Mouse (Mus musculus): ENCODE measurements at regions not wholly inside any gene's neighbourhood (a gene's known extent, or its start where the extent isn't known, plus 50 kb on each side); places are given as distances from the start of the nearest gene placed in this dataset.

DNA sequence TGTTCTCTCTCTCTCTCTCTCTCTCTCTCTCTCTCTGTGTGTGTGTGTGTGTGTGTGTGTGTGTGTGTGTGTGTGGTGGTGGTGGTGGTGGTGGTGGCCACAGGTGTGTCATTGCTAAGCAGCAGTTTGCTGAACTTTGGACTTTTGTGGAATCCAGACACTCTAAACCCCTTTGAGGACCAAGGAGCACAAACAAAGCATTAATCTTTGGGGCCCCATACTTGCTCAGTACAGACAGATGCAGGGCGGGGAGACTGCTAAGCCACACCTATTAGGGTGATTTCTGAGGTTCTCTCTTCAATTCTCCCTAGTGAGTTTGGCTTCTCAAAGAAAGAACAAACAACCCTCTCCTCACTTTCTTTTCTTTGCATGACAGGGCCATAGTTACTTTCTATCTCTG is 158.1 kb upstream of the Ctnnb1 start:
- Histone ChIP-seq H3K9ac (ENCODE audit: low read depth, poor library complexity, severe bottlenecking) (no peak overlapping the region), H3K4me1 (ENCODE audit: control insufficient read depth, insufficient read depth, low read length) (peaks cover 3% of the 10 kb centered on the region)

DNA sequence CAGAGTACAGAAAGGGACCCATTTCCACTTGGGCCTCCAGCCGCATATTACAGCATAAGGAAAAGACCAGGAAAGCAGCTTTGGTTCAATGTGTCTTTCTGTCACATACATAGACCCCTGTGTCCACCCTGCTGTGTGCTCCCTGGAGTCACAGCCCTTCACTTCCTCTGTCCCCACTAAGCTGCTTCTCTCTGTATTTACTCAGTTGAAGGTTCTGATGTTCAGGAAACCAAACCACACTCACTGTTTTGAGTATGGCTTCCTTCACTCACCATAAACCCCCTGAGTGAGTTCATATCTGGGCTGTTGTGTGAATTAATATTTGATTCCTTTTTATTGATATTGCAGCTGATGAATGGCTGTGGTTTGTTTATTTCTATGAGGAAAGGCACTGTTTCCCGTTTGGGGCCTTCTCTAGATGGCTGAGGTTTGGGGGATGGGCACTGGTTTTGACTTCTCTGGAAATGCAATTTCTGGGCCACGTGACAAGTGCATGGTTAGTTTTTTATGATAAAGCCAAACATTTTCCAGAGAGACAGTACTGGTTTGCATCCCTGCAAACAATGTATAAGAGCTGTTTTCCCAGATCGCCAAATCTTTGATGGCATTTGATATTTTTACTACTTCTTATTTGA is 157.0 kb upstream of the Ctnnb1 start:
- Histone ChIP-seq H3K36me3 (ENCODE audit: control insufficient read depth, insufficient read depth, low read length, poor library complexity, severe bottlenecking) (no peaks in the 10 kb centered on the region), H3K4me1 (ENCODE audit: control insufficient read depth, insufficient read depth, low read length) (peaks cover 3% of the 10 kb centered on the region), H3K9ac (ENCODE audit: low read depth, poor library complexity, severe bottlenecking) (no peak overlapping the region), H3K27ac (ENCODE audit: insufficient read depth, low read length) (no peak overlapping the region), H3K4me3 (ENCODE audit: low read depth, low read length) (no peak overlapping the region), H3K27me3 (ENCODE audit: control insufficient read depth, insufficient read depth, low read length, poor library complexity, severe bottlenecking) (no peaks in the 10 kb centered on the region), H3K9me3 (replicated peaks; ENCODE audit: control insufficient read depth, insufficient read depth, low read length, poor library complexity, severe bottlenecking) (no peaks in the 10 kb centered on the region)
- TF ChIP-seq EP300 (IDR thresholded peaks at IDR 0.05; ENCODE audit: insufficient read depth, low read depth, low read length): no peak
- no peak for TF ChIP-seq CTCF (IDR thresholded peaks at IDR 0.05; ENCODE audit: low read depth, low read length)
- no peak for TF ChIP-seq POLR2A (IDR thresholded peaks at IDR 0.05; ENCODE audit: insufficient read depth, low read length)

More for the DNA sequence above, 158.1 kb upstream of the Ctnnb1 start:
- Histone ChIP-seq H3K4me3 (ENCODE audit: low read depth, low read length) (no peak overlapping the region), H3K9me3 (replicated peaks; ENCODE audit: control insufficient read depth, insufficient read depth, low read length, poor library complexity, severe bottlenecking) (no peaks in the 10 kb centered on the region), H3K27ac (ENCODE audit: insufficient read depth, low read length) (no peak overlapping the region), H3K36me3 (ENCODE audit: control insufficient read depth, insufficient read depth, low read length, poor library complexity, severe bottlenecking) (no peaks in the 10 kb centered on the region), H3K27me3 (ENCODE audit: control insufficient read depth, insufficient read depth, low read length, poor library complexity, severe bottlenecking) (no peaks in the 10 kb centered on the region)
- no peak for TF ChIP-seq EP300 (IDR thresholded peaks at IDR 0.05; ENCODE audit: insufficient read depth, low read depth, low read length)
- TF ChIP-seq CTCF (IDR thresholded peaks at IDR 0.05; ENCODE audit: low read depth, low read length): no peak
- no peak for TF ChIP-seq POLR2A (IDR thresholded peaks at IDR 0.05; ENCODE audit: insufficient read depth, low read length)

DNA sequence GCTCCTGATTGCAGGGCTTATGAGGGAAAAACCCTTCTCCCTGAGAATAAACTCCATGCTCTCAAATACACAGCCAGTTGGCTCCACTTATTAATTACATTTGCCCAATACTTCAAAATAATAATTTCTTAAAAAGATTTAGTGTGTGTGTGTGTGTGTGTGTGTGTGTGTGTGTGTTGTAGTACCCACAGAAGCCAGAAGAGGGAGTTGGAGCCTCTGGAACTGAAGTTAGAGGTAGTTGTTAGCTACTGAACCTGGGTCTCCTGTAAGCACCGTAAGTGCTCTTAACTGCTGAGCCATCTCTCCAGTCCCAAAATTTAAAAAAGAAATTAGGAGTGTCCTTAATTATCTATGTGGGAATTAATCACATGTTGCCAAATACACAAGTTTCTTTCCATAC is 154.8 kb upstream of the Ctnnb1 start:
- Histone ChIP-seq H3K36me3 (ENCODE audit: control insufficient read depth, insufficient read depth, low read length, poor library complexity, severe bottlenecking) (no peaks in the 10 kb centered on the region), H3K9me3 (replicated peaks; ENCODE audit: control insufficient read depth, insufficient read depth, low read length, poor library complexity, severe bottlenecking) (no peaks in the 10 kb centered on the region), H3K27ac (ENCODE audit: insufficient read depth, low read length) (no peak overlapping the region), H3K27me3 (ENCODE audit: control insufficient read depth, insufficient read depth, low read length, poor library complexity, severe bottlenecking) (no peaks in the 10 kb centered on the region), H3K9ac (ENCODE audit: low read depth, poor library complexity, severe bottlenecking) (no peak overlapping the region), H3K4me1 (ENCODE audit: control insufficient read depth, insufficient read depth, low read length) (no peaks in the 10 kb centered on the region), H3K4me3 (ENCODE audit: low read depth, low read length) (no peak overlapping the region)
- no peak for TF ChIP-seq CTCF (IDR thresholded peaks at IDR 0.05; ENCODE audit: low read depth, low read length)
- no peak for TF ChIP-seq EP300 (IDR thresholded peaks at IDR 0.05; ENCODE audit: insufficient read depth, low read depth, low read length)
- no peak for TF ChIP-seq POLR2A (IDR thresholded peaks at IDR 0.05; ENCODE audit: insufficient read depth, low read length)

DNA sequence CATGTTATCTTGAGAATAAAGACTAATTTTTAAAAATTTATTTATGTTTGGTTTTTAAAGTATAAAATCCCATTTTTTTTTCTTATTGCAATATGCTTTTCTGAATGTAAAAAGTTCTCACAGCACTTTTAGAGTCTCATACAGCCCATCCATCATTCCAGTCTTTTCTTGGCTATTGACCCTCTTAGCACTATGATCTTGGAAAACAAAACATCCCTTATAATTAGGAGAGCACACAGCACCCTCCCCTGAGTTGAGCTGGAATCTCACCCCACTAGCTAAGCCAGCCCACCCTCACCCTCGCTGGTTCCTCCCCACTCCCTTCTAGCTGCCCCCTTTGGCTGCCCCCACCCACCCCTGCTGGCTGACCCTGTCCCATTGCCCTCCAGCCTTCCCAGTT is 154.2 kb upstream of the Ctnnb1 start:
- no peaks in the 10 kb centered on the region for H3K27me3 ChIP-seq (ENCODE audit: control insufficient read depth, insufficient read depth, low read length, poor library complexity, severe bottlenecking)
- no peaks in the 10 kb centered on the region for H3K9me3 ChIP-seq (replicated peaks; ENCODE audit: control insufficient read depth, insufficient read depth, low read length, poor library complexity, severe bottlenecking)
- H3K9ac ChIP-seq (ENCODE audit: low read depth, poor library complexity, severe bottlenecking): no peak overlapping the region
- H3K4me1 ChIP-seq (ENCODE audit: control insufficient read depth, insufficient read depth, low read length): no peaks in the 10 kb centered on the region
- no peak for TF ChIP-seq POLR2A (IDR thresholded peaks at IDR 0.05; ENCODE audit: insufficient read depth, low read length)
- TF ChIP-seq CTCF (IDR thresholded peaks at IDR 0.05; ENCODE audit: low read depth, low read length): no peak
- no peak overlapping the region for H3K27ac ChIP-seq (ENCODE audit: insufficient read depth, low read length)
- no peak overlapping the region for H3K4me3 ChIP-seq (ENCODE audit: low read depth, low read length)
- no peaks in the 10 kb centered on the region for H3K36me3 ChIP-seq (ENCODE audit: control insufficient read depth, insufficient read depth, low read length, poor library complexity, severe bottlenecking)

DNA sequence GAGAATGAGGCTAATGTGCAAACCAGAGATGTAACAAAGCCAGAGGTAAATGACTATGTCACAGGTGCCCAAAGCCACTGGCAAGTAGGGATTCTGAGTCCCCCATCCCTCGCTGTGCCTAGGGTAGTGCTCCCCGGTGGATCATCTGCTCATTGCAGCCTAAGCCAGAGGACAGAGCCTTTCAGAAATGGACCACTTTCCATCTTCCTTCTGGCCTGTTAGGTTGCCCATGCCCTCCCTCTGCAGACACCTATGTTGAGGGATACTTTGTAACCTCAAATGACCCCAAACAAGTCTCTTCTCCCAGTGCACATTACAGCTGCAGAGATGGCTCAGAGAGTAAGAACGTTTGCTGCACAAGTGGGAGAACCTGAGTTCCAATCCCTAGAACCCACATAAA is 153.3 kb upstream of the Ctnnb1 start:
- H3K36me3 ChIP-seq (ENCODE audit: control insufficient read depth, insufficient read depth, low read length, poor library complexity, severe bottlenecking): no peaks in the 10 kb centered on the region
- no peaks in the 10 kb centered on the region for H3K9me3 ChIP-seq (replicated peaks; ENCODE audit: control insufficient read depth, insufficient read depth, low read length, poor library complexity, severe bottlenecking)
- no peak overlapping the region for H3K27ac ChIP-seq (ENCODE audit: insufficient read depth, low read length)
- H3K27me3 ChIP-seq (ENCODE audit: control insufficient read depth, insufficient read depth, low read length, poor library complexity, severe bottlenecking): no peaks in the 10 kb centered on the region
- no peak for TF ChIP-seq EP300 (IDR thresholded peaks at IDR 0.05; ENCODE audit: insufficient read depth, low read depth, low read length)
- TF ChIP-seq CTCF (IDR thresholded peaks at IDR 0.05; ENCODE audit: low read depth, low read length): peak; percentile 12
- H3K9ac ChIP-seq (ENCODE audit: low read depth, poor library complexity, severe bottlenecking): no peak overlapping the region
- no peaks in the 10 kb centered on the region for H3K4me1 ChIP-seq (ENCODE audit: control insufficient read depth, insufficient read depth, low read length)
- H3K4me3 ChIP-seq (ENCODE audit: low read depth, low read length): no peak overlapping the region

DNA sequence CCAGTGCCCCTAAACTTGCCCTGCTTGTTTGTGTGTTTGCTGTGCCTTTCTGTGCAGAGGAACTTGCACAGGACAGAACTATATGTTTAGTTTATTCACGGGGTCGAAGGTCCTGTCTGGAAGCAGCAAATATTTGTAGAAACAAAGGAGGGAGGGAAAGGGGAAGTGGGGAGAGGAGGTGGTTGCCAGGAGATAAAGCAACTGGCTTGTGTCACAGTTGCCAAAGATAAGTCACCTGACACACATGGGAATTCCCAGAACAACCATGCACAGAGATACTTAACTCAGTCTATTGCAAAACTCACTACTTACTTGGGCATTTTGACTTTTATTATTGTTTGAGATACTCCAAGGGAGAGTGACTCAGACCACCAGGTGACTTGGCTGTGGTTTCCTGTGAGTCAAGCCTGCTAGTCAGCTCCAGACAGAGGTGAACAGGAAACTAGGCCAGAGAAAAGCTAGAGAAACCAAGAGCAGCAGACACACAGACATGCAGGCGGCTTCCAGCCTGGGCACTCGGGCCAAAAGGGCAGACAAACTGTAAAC is 152.5 kb upstream of the Ctnnb1 start:
- no peaks in the 10 kb centered on the region for H3K36me3 ChIP-seq (ENCODE audit: control insufficient read depth, insufficient read depth, low read length, poor library complexity, severe bottlenecking)
- H3K27me3 ChIP-seq (ENCODE audit: control insufficient read depth, insufficient read depth, low read length, poor library complexity, severe bottlenecking): no peaks in the 10 kb centered on the region
- H3K9me3 ChIP-seq (replicated peaks; ENCODE audit: control insufficient read depth, insufficient read depth, low read length, poor library complexity, severe bottlenecking): no peaks in the 10 kb centered on the region
- H3K27ac ChIP-seq (ENCODE audit: insufficient read depth, low read length): no peak overlapping the region
- H3K4me1 ChIP-seq (ENCODE audit: control insufficient read depth, insufficient read depth, low read length): no peaks in the 10 kb centered on the region
- no peak overlapping the region for H3K9ac ChIP-seq (ENCODE audit: low read depth, poor library complexity, severe bottlenecking)
- no peak overlapping the region for H3K4me3 ChIP-seq (ENCODE audit: low read depth, low read length)
- no peak for TF ChIP-seq POLR2A (IDR thresholded peaks at IDR 0.05; ENCODE audit: insufficient read depth, low read length)
- TF ChIP-seq CTCF (IDR thresholded peaks at IDR 0.05; ENCODE audit: low read depth, low read length): no peak
- no peak for TF ChIP-seq EP300 (IDR thresholded peaks at IDR 0.05; ENCODE audit: insufficient read depth, low read depth, low read length)

Measured in ES-Bruce4 (cell line).